Mouse (Mus musculus) layer of hippocampus, postnatal 10 days (tissue): ENCODE measurements at regions not wholly inside any gene's neighbourhood (a gene's known extent, or its start where the extent isn't known, plus 50 kb on each side); places are given as distances from the start of the nearest gene placed in this dataset.
A peak's percentile ranks its signal among the peaks of the same experiment; 100 is the strongest.

Experiments
- DNase-seq, 2 experiments: peaks; one replicate each; pipeline ENCODE4 v3.0.0; 2021; ENCODE audit warnings: low spot score in 2 of 2

DNA sequence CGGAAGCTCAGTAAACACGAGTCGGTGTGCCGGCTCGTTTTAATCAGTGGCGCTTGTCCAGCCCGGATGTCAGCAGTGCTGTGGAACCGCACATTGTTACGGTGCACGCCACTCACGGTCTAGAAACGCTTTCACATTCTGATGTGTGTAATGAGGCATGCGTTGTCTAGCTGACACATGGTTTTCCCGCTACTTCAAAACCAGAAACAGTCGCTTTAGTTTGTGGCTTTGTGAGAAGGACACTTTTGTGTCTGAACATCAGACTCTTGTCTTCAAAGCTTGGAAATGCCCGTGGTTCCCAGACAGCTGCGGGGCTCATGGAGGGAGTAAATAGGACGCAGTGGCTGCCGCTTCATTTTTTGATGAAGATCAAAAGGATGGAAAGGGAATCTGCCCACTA lies 77.0 kb upstream of the Lgr5 start:
- DNase-seq, result peak in 1 of 2 experiments; percentile 17

DNA sequence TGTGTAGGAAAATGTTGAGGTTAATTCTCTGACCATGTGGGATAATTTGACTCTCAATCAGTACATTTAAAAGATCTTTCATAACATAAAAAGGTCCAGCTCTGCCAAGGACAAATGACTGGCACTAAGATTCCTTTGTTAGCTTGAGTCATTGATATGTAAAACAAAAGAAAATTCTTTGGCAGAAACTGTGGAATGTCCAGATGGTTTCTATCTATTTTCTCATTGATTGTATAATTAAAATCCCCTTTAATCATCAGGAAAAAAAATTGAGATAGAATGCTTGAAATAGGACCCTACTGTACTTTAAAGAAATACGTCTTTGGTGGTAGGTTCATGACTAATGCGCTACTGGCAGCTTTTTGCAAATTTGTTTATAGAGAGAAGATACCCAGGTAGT lies 89.1 kb upstream of the Lgr5 start:
- no peak for DNase-seq

DNA sequence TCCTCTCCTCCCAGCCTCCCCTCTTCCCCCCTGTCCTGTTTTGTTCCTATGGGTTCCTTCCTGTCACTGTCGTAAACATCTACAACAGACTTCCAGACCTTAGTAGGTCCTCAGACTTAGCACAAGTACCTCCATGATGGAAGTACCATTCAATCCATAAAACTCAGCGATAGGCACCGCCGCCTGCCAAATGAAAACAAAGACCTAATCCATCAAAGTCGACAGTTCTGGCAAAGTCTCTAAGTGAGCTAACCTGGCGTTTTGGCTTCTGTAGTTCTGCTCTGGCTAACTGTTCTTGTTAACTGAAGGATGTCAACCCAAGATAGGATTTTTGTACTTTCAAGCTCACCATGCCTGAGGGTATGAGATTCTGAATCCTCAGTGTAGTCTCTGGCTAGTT lies 93.5 kb upstream of the Lgr5 start:
- no peak for DNase-seq

DNA sequence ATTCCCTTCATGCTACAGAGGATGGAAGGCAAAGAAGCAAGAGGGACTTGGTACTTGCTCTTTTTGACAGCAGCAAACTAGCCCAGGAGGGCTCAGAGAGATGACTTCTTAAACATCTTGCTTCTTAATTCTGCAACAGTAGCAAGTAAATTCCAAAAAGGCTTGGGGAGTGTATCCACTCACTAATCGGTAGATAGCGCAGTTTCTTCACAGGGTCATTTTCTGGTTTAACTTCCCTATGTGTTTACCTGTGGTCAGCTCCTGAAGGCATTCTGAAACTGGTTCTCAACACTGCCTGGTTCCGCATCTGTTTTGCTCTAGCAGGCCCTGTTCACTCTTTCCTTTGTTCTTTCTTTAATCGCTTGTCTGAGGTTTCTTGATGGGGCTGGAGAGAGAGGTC lies 104.4 kb upstream of the Lgr5 start:
- no peak for DNase-seq

DNA sequence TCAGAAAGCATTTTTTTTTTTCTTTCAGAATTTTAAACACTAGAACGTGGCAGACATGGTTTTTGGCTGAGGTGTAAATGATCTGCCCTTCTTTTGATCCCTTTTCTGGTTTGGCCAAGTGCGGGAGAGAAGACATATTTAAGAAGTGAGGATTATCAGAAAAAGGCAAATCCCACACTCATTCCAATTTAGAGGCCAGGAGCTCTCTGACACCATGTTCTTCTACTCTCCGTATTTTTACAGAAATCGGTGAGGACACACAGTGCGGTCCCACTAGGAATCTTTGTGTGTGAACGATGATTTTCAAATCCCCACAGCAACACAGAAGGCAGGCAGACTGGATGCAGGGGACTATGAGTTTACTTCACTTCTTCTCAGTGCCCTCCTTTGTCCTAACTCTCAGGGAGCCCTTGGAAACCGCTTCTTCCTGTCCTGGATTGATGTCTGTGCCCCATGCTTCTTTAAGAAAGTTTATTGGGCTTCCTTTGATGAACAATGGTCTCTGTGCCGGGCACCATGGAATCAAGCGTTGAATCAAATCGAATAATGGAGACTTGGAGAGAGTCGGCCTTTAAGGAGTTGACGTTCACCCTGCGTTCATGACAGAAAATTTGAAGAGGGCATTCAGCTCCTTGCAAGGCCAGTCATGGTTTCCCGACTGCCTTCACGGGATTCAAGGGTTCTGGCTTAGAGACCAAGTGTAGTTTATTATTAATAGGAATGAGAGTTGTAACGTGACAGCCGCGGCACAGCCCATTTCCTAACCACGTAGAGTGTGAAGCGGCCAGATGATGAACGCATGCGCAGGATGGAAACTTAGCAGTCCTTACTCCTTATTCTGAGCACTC lies 106.6 kb upstream of the Lgr5 start:
- DNase-seq, result no peak

DNA sequence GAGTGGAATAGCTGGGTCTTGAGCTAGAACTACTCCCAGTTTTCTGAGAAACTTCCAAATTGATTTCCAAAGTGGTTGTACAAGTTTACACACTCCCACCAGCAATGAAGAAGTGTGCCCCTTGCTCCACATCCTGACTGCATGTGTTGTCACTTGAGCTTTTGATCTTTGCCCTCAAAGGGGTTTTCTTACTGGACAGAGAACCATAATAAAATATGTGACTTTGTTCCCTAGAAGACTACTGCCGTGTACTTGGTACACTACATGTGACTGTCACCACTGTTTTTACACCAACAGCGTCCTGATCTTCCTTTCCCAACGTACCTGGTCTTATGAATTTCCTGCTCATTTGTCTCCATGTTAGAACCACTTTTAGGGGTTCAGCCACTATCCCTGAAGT lies 114.3 kb upstream of the Tspan8 start:
- DNase-seq, result no peak

DNA sequence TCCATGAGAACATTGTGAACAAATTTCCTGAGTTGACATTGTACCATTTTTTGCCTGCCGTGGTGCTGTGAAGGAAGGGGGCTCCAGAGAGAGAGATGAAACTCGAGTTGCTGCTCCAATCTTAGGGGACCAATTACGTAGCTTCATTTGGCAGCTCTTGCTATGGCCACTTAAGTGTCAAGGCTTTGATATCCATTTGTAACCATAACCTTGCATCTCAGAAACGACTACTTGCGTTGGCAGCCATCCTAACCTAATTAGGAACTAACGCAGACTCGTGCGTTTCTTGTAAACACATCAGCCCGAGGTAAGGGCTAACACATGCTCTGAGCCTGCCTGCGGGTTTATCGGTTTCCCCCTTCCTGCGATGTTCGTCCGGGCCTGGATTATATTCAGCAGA lies 108.0 kb upstream of the Tspan8 start:
- no peak for DNase-seq

DNA sequence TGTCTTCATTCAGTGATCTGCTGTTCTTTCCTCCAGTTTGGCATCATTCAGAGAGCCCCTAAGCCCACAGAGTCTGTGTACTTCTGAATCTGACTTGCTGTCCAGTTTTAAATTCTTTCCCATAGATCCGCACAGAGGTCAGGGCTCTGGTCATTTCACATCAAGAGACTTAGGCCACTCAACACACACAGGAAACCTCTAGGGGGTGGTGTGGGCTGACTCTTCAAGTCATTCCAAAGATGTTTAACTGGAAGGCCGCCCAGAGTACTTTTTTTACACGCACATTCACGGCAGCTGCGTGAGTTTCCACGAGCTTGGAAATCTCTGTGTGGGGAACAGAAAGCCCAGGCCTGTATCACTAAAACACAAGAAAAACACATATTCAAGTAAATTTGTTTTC lies 102.7 kb upstream of the Tspan8 start:
- DNase-seq, result peak in 1 of 2 experiments; percentile 17

DNA sequence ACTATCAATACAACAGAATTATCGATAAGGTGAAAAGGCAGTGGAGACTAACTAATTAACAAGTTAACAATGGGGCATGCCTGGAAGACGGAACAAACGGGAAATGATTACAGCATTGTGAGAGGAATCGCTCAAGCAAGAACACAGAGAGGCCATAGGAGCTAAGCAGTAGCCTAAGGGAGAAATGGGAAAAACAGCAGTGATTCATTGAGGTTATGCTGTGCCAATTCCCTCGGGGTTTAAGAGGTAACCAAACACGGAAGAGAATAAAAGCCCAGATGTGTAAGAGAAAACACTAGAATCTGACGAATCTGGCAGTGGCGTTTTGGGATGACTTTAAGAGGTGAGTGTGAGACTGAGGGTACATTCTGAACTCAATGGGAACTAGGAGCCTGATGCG lies 100.5 kb upstream of the Tspan8 start:
- DNase-seq, result no peak

DNA sequence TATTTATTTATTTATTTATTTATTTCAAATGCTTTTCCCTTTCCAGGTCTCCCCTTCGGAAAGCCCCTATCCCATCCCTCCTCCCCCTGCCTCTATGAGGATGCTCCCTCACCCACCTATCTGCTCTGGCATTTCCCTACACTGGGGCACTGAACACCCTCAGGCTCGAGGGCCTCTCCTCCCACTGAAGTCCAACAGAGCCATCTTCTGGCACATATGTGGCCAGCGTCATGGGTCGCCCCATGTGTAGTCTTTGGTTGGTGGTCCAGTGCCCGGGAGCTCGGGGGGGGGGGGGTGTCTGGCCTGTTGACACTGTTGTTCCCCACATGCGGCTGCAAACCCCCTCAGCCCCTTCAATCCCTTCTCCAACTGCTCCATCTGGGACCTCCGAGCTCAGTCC lies 99.6 kb upstream of the Tspan8 start:
- DNase-seq, result no peak

DNA sequence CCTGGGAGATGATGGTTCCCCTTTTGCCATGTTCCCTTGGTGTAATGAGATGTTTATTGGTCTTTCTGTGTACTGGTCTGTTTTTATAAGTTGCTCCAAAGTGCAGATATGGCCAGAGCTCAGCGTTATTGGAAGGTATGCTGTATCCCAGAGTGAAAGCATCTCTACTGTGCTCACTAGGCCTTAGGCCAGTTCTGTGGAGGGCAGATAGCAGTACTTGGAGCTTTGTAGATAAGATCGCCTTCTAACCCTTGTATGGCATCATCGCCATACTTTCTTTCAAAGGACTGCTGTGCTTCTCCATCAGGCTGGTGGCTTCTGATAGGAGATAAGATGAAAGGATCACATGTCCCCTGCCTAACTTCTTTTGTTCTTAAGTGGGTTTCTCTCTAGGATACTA lies 94.0 kb upstream of the Tspan8 start:
- no peak for DNase-seq

DNA sequence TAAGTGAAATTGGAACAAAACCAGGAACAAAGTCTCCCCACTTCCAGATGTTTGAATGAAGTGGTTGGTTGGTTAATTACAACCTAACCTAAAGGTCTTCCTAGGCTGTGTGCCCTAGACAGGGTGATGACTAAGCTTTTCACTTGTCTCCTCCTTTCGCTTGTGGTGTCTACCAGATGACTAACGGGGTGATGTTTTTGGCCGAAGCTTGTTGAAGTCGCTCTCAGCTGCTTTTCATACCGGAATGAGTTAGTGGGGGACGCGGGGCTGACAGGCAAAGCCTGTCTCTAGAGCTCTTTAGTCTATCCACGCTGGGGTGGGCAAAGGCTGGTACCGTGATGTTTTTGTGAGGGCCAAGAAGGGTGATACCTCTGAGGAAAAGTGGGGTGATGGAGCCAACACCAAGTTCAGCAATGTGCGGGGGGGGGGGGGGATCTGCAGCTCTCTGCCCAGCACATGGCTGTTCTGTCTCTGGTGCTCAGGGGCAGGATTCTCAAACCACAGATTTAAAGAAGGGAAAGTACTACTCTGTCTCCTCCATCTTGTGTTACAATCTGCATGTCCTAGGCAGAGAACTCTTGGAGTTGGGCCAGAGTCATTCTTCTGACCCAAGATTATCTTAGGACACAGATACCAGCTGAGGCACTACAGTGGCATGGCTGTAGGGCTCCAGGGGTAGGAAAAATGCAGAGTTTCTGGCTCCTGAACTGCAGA lies 73.8 kb upstream of the Tspan8 start:
- no peak for DNase-seq

DNA sequence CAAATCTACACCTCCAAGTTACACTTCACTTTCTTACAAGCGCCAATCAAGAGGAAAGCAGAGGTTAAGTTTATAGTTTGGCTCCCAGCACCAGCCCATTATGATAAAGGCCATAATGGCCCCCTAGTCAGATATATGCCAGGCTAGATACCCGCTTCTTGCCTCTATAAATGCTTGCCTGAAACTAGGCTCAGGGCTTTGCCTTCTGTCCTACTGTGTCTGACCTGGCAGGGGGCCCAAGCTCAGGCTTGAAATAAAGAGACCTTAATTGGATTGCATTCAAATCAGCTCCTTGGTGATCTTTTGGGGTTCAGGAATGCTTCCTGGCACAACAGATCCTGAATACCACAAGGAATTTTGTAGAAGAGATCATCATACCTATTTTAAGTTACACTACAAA lies 66.8 kb upstream of the Tspan8 start:
- DNase-seq, result no peak

DNA sequence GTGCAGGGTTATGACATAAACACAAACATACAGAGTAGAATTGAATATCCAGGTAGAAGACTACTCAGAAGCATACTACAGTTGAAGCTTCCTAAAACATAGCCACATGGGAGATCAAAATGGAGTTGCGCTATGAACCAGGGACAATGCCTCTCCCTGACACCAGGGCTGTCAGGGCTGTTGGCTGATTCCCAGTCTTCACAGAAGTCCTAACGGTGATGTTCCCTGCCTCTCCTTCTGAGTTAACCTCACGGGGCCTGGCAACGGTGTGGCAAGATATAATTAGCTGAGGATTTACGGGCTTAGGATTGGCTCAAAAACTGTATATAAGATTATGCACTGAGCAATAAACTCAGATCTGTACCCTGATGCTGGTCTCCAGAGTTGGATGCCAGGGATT lies 66.4 kb upstream of the Tspan8 start:
- no peak for DNase-seq

DNA sequence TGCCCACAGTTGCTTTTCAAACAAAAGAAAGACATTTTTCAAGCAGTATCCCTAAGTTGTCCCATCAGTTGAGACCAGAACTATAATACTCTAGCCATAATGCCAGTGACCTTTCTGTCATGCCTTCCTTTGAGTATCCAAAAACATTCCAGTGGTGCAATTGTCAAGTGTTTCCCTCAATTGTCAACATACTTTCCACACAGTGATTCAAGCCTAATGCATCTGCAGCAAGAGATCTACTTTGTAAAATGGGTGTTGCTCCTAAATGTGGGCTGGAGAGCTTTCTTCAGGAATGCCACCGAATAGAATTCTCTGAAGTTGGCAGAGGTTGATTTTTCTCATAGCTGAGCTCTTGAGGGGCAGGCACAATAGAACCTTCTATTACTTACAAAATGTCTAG lies 58.0 kb upstream of the Tspan8 start:
- DNase-seq, result no peak
